Mouse (Mus musculus) left cerebral cortex, adult 8-10 months (tissue): ENCODE results near the gene Gm20388. TPM values are rescaled to one million over a fixed set of nuclear protein-coding genes. Genes with fewer than 3 reads are reported as not detected.
"Not testable (repeated sequence)": the region's sequence is repeated elsewhere in the genome, so short reads cannot be mapped to it uniquely, and the experiment has no call there.

Experiments
- DNase-seq, 2 experiments: peaks; one replicate each; pipeline ENCODE4 v3.0.0; 2022; ENCODE audit warnings: low spot score in 2 of 2
- total RNA-seq, 4 experiments: library from RNA; stranded (reverse); gene quantifications; 2 replicates each; pipeline ENCODE4 v1.2.4; 2022

Gm20388 gene
- total RNA-seq, 4 experiments from 2014 or later, result 10.4 to 20.8 (median 16.4) TPM

DNA sequence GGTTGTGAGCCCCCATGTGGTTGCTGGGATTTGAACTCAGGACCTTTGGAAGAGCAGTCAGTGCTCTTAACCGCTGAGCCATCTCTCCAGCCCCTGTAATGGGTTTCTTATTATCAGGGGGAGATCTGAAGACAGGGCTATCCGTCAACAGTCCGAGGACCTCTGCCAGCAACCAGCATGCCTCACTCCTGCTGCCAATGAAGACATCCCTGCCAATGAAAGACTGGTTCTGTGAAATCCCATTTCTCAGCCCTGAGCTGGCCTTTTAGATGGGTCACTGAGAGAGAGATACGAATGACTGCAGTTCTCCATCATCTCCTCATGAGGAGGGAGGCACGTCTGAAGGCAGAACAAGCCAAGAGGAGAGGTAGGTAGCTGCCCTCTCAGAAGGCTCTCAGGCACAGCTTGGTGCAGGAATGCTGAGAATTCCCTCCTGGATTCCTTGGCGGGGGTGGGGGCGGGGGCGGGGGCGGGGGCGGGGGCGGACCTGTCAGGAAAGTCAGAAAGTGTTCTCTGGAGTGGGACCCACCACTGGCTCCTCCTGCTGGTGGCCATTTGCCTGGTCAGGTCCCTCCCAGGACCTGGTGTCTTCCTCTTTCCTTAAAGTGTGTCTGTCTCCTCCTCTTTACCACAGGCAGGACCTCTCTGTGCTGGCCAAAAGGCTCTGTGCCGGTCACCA, 2648.2 kb downstream of the Gm20388 start:
- no peak for DNase-seq

DNA sequence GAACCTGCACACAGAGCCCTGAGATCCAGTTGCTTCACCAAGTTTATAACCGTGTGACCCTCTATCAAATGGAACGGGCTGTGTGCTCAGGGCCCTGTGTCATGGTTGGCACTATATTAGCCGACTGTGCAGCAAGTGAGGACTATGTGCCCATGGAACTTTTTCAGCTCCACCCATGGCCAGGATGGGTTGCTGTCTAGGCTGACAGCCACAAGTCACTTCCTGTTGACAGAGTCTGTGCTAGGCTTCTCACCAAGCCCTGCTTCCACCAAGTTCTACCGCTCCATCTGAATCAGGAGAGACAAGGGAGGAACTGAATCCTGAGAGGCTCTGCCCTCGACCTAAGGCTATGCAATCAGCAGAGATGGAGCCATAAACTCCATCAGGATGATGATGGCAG, 2650.6 kb downstream of the Gm20388 start:
- no peak for DNase-seq

DNA sequence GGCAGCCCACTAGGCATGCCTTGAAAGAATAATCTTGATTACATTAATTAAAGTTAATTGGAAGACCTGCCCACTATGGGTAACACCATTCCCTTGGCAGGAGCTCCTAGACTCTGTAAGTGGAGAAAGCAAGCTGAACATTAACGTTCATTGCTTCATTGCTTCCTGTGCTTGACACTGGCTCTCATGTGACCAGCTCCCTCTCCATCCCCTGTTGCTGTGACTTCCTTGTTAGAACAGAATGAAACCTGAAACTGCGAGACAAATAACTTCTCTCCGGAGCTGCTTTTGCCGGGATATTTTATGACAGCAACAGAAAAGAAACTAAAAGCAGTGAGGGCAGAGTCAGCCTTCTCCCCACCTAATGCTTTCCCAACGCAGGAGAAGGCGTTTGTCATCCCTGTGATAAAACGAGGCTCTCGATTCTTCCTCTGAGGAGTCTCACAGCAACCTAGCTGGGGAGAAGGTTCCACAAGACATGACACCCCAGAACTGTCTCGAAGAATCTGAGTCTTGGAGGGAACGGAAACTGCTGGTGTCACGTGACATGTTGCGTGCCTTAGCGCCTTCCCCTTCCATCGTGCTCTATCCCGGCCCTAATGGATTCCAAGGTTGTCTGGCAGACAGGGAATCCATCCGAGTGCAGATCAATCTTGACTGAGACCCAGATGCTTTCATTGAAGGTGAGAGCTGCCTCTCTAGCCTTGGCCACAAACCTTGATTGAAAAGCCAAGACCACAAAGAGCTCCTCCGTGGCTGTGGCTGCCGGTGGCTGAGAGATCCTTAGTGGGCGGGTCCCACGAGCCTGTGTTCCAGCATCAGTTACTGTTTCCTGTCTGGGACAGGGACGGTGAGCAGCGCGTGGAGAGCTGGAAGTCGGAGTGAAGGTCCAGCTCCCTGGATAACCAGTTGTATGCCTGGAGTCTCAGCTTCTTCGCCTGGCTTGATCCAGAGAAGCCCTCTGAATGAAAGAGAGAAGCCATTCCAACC, 2654.0 kb downstream of the Gm20388 start:
- no peak for DNase-seq

DNA sequence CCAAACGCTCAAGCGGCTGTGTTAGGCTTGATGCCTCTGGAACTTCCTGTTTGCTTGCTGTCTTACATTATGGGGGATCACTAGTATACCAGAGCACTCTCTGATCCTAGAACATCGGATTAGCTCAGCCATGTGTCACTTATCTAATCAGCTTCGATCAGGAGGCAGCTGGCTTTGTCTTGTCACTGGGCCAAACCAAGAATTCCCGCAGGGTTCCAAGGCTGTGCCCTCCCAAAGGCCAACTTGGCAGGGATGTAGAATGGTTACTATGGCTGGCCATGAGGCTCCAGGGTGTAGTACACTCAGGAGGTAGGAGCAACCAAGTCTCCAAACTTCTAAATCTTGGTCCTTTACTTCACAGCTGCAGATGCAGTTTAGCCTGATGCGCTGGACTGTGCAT, 2656.1 kb downstream of the Gm20388 start:
- DNase-seq, result no peak

DNA sequence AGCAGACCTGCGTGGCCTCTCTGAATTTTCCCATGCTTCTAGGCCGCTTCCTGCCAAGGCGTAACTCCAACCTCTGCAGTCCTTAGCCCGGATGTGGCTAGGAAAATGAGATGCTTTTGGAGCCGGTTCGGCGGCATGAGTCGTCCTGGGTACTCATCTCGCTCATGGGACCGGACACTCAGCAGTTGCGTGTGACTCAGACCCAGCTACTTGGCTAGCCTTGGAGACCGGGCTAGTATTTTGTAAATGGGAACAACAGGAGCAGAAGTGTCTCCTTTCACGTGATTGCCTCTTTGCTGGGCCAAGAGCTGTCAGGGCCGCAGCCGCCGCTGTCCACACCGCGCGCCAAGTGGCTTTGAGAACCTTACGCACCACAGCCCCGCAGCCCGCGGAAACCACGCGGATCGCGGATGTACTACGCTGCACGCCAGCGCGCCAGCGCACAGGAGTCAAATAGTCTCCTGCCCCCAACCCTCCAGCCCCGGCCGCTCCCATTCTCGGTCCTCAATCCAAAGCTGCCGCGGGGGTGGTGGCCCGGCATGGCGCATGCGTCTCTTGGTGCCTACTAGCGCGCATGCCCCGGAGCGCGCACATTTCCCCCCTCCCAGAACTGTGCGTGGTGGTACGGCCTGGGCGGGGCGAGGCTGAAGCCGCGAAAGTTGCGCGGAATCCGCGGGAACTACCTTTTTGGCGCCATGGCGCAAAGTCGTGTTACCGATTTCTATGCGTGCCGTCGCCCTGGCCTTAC, 2656.9 kb downstream of the Gm20388 start, which contains the start of gene Cdt1:
Gene Cdt1 (plus strand): TSS at position 655 of the 748 bp plus-strand sequence.
- DNase-seq, result peak; percentile 82 to 95

DNA sequence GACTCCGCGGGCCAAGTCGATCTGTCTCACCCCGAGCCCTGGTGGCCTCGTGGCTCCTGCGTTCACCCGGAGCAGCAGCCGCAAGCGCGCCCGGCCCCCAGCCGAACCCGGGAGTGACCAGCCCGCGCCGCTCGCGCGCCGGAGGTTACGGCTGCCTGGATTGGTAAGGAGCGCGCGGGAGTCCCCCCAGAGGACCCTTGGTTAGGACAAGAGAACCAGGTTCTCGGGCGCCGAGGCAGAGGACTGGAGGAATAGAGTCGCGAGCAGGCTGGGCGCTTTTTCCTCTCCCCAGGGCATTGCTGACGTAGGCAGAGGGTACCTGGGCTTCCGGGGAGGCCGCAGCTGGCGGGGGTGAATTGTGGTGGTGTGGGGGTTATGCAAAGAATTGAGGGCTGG, 2657.5 kb downstream of the Gm20388 start:
- no peak for DNase-seq

DNA sequence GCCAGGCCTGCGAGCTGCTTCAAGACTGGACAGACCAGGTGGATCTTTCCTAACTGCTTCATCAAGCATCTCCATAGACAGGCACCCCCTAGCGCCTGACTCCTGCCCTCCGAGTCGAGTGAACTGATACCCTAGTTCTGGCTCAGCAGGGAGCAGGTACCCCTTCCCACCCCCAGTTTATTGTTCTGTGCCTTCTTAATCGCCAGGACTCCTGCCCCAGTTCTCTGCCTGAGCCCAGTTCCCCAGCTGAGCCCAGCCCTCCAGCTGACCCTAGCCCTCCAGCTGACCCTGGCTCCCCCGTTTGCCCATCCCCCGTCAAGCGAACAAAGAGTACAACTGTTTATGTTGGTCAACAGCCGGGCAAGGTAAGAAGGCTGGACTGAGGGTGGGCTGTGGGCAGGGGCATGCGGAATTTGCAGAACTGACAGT, 2658.3 kb downstream of the Gm20388 start:
- DNase-seq, result no peak

DNA sequence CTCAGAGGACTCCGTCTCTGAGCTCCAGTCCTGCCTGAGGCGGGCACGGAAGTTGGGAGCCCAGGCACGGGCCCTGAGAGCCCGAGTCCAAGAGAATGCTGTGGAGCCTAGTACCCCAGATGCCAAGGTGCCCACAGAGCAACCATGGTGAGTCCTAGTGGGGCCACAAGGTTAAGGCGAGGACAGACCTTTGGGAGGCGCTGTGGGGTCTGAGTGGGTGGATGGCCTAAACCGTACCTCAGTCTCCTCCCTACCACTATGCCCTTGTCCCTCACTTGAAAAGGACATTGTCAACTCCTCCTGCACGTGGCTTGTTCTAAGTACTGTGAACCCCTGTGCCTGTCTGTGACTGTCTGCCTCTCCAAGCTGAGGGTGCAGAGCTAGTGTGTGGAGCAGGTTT, 2658.7 kb downstream of the Gm20388 start:
- no peak for DNase-seq

DNA sequence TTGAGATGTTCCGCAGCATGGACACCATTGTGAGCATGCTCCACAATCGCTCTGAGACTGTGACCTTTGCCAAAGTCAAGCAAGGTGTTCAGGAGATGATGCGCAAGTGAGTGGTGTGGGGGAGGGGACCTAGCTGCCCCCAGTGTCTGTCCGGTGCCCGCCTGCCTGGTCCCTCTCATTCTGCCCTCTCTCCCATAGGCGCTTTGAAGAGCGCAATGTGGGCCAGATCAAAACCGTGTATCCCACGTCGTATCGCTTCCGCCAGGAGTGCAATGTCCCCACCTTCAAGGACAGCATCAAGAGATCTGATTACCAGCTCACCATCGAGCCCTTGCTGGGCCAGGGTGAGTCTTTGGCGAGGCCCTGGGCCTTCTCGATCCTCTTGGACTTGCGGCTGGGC, 2659.4 kb downstream of the Gm20388 start:
- no peak for DNase-seq

DNA sequence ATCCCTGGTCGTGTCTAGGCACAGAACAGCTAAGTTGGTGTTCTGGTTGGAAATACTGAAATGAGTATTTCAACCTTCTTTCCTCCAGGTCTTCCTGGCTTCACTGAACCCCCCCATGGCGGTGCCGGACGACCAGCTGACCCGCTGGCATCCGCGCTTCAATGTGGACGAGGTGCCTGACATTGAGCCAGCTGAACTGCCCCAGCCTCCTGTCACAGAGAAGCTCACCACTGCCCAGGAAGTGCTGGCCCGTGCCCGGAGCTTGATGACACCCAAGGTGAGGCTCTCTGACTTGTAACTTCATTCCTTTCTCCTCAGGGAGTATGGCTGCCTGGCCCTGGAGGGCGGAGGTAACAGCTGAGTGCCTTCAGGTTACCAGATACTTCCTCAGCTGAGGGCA, 2660.5 kb downstream of the Gm20388 start:
- DNase-seq, result no peak

DNA sequence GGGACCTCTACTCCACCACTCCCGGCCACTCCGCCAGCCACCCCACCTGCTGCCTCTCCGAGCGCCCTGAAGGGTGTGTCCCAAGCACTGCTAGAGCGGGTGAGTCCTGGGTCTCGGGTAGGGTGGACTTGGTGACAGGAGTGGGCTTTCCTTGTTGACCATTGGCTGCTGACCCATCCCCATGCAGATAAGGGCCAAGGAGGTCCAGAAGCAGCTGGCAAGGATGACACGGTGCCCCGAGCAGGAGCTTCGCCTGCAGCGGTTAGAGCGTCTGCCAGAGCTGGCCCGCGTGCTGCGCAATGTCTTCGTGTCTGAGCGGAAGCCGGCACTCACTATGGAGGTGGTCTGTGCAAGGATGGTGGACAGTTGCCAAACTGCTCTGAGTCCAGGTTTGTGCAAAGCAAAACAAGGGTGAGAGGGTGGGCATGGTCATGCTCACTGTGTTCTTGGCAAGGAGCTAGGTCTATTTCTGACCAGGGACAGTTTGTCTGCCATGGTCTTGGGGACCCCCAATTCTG, 2661.2 kb downstream of the Gm20388 start:
- no peak for DNase-seq

DNA sequence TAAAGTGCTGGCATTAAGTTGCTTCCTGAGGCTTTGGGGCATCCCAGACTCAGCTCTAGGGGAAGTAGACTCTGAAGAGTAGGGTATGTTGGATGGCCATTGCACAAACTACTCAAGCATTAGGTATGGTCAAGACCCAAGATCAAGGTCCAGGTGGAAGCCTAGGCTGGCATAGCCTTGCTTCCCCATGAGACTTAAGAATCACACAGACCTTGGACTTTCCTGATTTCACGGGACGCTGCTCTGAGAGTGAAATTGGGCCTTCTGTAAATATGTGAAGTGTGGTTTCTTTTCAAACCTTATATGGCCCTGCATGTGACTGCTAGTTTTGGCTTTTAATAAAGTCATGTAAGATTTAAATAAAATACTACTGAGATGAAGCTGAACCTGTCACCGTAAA, 2662.1 kb downstream of the Gm20388 start:
- no peak for DNase-seq

DNA sequence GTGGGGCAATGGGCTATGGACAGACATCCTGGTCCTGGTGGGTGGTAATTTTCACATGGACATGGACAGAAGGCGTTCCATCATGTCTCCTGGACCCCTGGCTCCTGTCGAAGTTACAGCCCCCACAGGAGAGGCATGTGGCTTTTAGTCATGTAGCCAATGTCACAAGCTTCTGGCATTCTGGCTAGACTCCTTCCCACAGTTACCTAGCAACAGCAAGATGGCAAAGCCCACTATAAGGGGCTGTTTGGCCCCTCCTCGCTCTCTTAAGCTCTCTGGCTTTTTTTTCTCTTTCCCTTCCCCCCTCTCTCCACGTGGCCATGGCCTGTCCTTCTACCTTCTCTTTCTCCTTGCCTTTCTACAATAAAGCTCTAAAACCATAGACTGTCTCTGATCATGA, 2662.5 kb downstream of the Gm20388 start:
- DNase-seq, result not testable (repeated sequence)

DNA sequence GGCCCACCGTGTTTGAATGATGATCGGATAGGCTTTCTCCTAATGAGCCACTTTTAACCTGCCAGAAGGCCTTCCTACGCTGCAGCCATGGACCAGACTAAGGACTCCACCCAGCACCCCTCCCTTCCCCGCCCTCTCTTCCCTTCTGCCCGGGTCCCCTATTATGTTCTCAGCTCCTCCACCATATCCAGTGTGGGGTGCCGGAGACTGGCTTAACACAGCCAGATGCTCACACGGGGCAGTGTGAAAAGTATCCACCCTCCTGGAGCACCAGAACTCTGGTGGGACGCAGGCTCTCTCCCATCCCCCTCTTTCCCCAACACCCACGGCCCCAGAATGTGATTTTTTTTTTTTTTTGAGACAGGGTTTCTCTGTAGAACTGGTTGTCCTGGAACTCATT, 2662.9 kb downstream of the Gm20388 start:
- no peak for DNase-seq

DNA sequence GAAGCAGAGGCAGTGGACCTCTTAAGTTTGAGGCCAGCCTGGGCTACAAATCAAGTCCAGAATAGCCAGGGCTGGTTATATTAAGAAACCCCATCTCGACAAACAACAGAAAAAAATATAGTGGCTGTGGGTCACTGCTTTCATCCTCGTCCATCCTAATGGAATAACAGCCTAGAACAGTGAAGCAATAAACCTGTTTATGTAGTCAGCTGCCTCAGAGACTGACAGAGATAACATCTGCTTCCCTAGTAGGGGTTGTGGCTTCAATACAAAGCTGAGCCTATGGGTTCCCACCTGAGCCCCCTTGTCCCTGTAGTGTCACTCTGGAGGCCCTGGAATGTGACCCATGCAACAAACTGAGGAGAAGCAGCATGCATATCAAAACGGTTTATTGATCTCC, 2663.6 kb downstream of the Gm20388 start:
- no peak for DNase-seq

DNA sequence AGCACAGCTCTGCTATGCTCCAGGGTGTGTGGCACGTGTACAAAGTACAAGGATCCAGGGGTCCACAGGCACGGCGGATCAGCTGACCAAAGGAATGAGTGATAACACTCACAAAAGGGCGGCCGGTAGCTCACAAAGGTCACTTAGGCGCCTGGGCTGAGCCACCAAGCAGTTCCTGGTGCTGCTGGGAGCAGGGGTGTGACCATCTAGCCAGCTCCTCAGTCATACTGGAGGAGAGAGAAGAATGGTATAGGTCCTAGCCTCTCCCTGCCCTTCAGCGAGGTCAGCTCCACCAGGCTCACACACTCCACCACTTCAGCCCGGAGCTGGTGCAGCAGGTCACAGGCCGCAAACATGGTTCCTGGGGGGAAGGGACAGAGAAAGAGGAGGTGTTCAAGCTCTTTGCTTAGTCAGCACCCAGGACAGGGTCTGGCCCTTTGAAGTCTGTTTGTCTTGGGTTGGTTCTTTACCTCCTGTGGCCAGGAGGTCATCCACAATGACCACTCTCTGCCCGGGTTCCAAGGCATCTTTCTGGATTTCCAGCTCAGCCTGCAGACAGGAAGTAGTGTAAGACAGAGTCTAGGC, 2664.1 kb downstream of the Gm20388 start:
- DNase-seq, result no peak

DNA sequence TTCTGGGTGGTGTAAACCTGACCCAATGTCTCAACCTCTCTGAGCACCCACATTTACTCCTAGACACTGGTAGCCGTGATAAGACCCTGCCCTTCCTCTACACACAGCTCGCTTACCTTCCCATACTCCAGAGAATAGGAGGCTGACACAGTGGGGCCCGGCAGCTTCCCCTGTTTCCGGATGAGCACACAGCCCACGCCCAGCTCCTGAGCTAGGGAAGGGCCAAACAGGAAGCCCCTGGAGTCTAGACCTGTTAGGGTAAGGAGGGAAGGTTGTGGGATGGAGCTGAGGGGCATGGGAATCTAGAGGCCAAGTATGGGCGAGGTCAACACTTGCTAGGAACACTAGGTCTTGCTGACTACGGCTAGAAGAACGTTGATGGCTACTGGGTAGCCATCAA, 2664.6 kb downstream of the Gm20388 start:
- DNase-seq, result no peak

DNA sequence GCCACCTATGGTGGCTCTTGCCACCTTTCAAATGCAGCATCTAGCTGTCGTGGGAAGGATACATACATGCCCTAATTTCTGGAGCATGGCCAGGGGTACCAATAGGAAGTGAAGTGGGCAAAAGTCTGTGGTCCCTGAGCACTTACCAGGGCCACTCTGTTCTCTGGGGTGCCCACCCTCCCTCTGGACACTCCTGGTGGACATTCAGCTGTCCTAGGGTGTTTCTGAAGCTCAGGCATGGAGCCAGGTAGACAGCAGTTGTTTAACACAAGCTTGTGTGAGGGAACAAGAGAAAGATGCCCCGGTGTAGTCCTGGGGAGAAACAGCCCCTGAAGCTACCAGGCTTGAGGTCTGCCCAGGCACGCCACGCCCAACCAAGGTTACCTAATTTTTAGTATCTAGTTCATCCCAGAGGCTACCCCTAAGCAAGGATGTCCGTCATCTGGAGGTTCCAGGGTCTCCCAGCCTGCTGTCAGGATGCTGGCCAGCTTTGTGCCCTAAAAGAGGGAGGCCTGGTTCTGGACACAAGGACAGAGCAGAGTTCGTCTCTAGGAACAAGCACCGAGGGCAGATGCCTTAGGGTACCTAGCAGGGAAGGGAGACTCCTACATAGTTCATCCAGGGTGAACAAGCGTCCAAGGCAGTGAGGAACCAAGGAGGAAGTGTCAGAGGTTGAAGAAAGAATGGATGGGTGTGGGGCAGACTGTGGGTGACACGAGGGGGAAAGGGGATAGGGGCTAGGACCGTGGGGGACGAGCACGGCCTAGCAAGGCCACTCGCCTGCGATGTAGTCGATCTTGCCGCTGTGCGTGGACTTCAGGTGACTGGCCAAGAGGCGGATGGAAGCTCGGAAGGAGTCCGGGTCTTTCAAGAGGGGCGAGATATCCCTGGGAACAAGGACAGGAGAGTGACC, 2665.3 kb downstream of the Gm20388 start:
- DNase-seq, result no peak

DNA sequence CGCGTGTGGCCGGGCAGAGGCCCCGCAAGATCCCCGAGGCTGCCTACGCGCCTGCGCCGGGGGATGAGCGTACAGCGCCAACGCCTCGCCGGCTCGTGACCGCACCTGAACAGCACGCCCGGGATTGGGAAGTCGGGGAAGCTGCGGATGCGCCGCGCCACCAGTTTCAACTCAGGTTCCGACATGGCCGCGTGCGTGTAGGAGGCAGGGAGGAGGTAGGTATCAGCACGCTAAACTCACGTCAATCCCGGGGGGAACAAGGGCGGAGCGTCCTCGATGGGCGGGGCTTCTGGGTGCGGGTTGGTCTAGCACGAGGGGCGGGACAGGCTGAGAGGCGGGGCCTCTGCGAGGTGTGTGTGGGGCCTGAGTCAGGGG, 2666.0 kb downstream of the Gm20388 start, which contains the start of gene Aprt:
Gene Aprt (minus strand): TSS at position 262 of the 375 bp plus-strand sequence.
- peak; percentile 84 to 94 for DNase-seq

DNA sequence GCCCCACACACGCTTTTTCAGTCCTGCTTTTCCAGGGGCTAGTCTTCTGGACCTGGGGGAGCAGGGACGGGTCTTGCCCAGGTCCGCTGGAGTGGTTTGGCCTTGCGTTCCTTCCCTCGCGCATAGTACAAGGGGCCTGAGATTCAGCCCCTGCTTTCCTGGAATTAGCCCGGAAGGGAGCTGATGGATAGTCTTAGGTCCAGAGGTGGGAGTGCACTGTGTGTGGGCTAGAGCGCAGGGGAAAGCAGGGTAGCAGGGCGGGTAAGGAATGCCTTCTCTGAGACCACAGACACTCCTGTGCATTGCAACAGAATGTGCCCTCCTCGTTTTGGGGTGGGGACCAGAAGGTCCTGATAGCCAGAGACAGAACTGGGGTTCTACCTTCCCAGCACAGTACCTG, 2666.5 kb downstream of the Gm20388 start:
- DNase-seq, result no peak
